Mouse (Mus musculus) limb, embryonic 14.5 days (tissue): ENCODE data around the gene Fgfr3. TPM values are rescaled to one million over a fixed set of nuclear protein-coding genes. Genes with fewer than 3 reads are reported as not detected.

ENCODE experiments used
- ATAC-seq: fragments of 200-750 bp; cut with Nextera tagmentation; 2 replicates; pipeline ENCODE4 v1.8.0; 2017; ENCODE audit warnings: low read depth, moderate number of reproducible peaks, moderate TSS enrichment; ENCODE audit not compliant: low FRiP score
- DNase-seq: peaks from one replicate; pipeline ENCODE4 v3.0.0-alpha.2; 2015; ENCODE audit warnings: low spot score
- H3K27ac ChIP-seq: fragments of 300-500 bp; sonication (generic); replicated peaks from 2 replicates; pipeline ENCODE4 v1.5.1; 2014; ENCODE audit warnings: low read depth, mild to moderate bottlenecking, low read length, moderate library complexity, mixed read lengths
- H3K27me3 ChIP-seq: fragments of 300-500 bp; sonication (generic); 2 replicates; pipeline ENCODE4 v1.6.1; 2014; ENCODE audit warnings: low read length, mixed read lengths; ENCODE audit not compliant: control insufficient read depth, insufficient read depth
- H3K36me3 ChIP-seq: fragments of 300-500 bp; sonication (generic); 2 replicates; pipeline ENCODE4 v1.6.1; 2014; ENCODE audit warnings: mild to moderate bottlenecking, low read length, moderate library complexity, mixed read lengths; ENCODE audit not compliant: control insufficient read depth, insufficient read depth
- H3K4me1 ChIP-seq: fragments of 300-500 bp; sonication (generic); 2 replicates; pipeline ENCODE4 v1.6.1; 2014; ENCODE audit warnings: antibody characterized with exemption, low read length, mixed read lengths; ENCODE audit not compliant: control insufficient read depth, insufficient read depth
- H3K4me2 ChIP-seq: fragments of 300-500 bp; sonication (generic); replicated peaks from 2 replicates; pipeline ENCODE4 v1.6.1; 2014; ENCODE audit warnings: low read depth, mild to moderate bottlenecking, low read length, moderate library complexity; ENCODE audit not compliant: severe bottlenecking
- H3K4me3 ChIP-seq: fragments of 300-500 bp; sonication (generic); replicated peaks from 2 replicates; pipeline ENCODE4 v1.5.1; 2014; ENCODE audit warnings: low read length
- H3K9ac ChIP-seq: fragments of 300-500 bp; sonication (generic); 2 replicates; pipeline ENCODE4 v1.6.1; 2014; ENCODE audit warnings: mild to moderate bottlenecking, low read depth, low read length, moderate library complexity; ENCODE audit not compliant: severe bottlenecking
- H3K9me3 ChIP-seq: fragments of 300-500 bp; sonication (generic); 2 replicates; pipeline ENCODE4 v1.6.1; 2016; ENCODE audit warnings: low read length; ENCODE audit not compliant: control insufficient read depth
- POLR2A ChIP-seq: fragments of 200-500 bp; IDR thresholded peaks from 2 replicates; pipeline ENCODE4 v1.8.0; 2012; ENCODE audit warnings: inconsistent platforms, mild to moderate bottlenecking, moderate library complexity, borderline replicate concordance; ENCODE audit not compliant: insufficient read depth, insufficient read length; ENCODE audit errors: extremely low read depth
- WGBS: fragments of 180-500 bp; shearing (Covaris S2); extraction: QIAGEN DNeasy Blood & Tissue Kit; methylation state at CpG from one replicate; pipeline ENCODE4 v1.1.7; 2014; 5-methylcytosine and 5-hydroxymethylcytosine counted together
- polyA plus RNA-seq, 2 experiments: library from polyadenylated mRNA; depleted of rRNA in 1 of 2; stranded (reverse) in 1 of 2; unstranded in 1 of 2; fragments of >200 nt; fragmentation: Nextera tagmentation in 1 of 2; extraction: Ambion mirVana in 1 of 2; gene quantifications; 2 replicates each; pipeline versions ENCODE4 v1.2.1 to v1.2.3; 2012 to 2014

Fgfr3 gene
- polyA plus RNA-seq, 2 experiments: 27.5 to 143 TPM

GRCm38 (mm10) chr5:33688278-33689220 lies 32.9 kb upstream of the Fgfr3 start:
- DNase-seq (no peak), ATAC-seq (no peak)
- no peak overlapping the region for H3K27ac ChIP-seq
- no peaks in the 10 kb centered on the region for H3K27me3 ChIP-seq
- no peak overlapping the region for H3K4me3 ChIP-seq
- H3K4me1 ChIP-seq: peaks cover 44% of the 10 kb centered on the region
- H3K36me3 ChIP-seq: no peaks in the 10 kb centered on the region
- no peak overlapping the region for H3K4me2 ChIP-seq
- TF ChIP-seq POLR2A: no peak
- peak overlapping the region; percentile 34; the same call in 1 of the 2 replicates for H3K9ac ChIP-seq
- H3K9me3 ChIP-seq: no peaks in the 10 kb centered on the region
- 68% methylated on average over 14 of the region's 14 CpGs for WGBS

DNA sequence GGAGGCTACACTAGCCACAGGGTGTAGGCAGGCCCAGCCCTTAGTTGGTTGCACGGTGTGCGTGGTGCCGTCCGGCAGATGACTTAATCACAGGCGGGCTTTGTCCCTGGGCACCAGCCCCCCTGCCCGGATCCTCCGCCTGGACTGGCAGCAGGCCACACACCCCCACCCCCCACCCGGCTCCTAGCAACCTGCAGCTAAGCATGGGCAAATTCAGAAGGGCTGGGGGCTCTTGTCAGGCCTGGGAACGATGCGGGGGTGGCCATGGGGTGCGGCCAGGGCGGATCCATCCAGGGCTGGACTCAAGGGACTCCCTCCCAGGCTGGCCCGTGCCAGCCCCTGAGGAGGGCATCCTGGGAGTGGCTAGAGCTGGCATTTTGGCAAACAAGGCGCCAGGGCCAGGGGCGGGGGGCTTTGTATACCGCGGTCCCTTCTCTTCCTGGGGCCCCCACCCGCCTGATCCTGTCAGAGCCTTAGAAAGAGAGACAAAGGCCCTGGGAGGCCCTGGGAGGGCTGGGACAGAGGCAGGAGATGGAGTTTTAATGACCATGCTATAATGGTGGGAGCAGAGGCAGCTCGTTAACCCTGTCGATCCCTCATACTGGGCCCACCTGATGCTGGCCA lies 32.1 kb upstream of the Fgfr3 start:
- Histone ChIP-seq H3K4me1 (peaks cover 48% of the 10 kb centered on the region), H3K4me2 (peak overlapping the region; percentile 10; the same call in 1 of the 2 replicates), H3K9me3 (no peaks in the 10 kb centered on the region), H3K36me3 (no peaks in the 10 kb centered on the region), H3K27me3 (no peaks in the 10 kb centered on the region), H3K9ac (peak overlapping the region; percentile 34; the same call in 1 of the 2 replicates), H3K27ac (no peak overlapping the region), H3K4me3 (no peak overlapping the region)
- TF ChIP-seq POLR2A: no peak
- no peak for DNase-seq
- 38% methylated on average over 16 of the region's 20 CpGs for WGBS
- ATAC-seq: no peak

- Histone ChIP-seq H3K27ac (no peak overlapping the region), H3K27me3 (no peaks in the 10 kb centered on the region), H3K4me1 (peaks cover 52% of the 10 kb centered on the region), H3K4me2 (0 out of 2 replicates have a peak overlapping the region, but pooled peaks have one; percentile 10), H3K9me3 (no peaks in the 10 kb centered on the region), H3K4me3 (no peak overlapping the region), H3K9ac (0 out of 2 replicates have a peak overlapping the region, but pooled peaks have one; percentile 34), H3K36me3 (no peaks in the 10 kb centered on the region)
- TF ChIP-seq POLR2A: no peak
- no peak for ATAC-seq
- WGBS: 81% methylated on average over 11 of the region's 11 CpGs
- DNase-seq: no peak
Measured at GRCm38 (mm10) chr5:33689852-33690645, 31.4 kb upstream of the Fgfr3 start.

GRCm38 (mm10) chr5:33692393-33692792 lies 29.1 kb upstream of the Fgfr3 start:
- DNase-seq: peak; percentile 77

More at GRCm38 (mm10) chr5:33692393-33692792, 29.1 kb upstream of the Fgfr3 start:
- peak overlapping the region; percentile 37 for H3K4me2 ChIP-seq
- peak overlapping the region; percentile 13 for H3K9ac ChIP-seq
- H3K9me3 ChIP-seq: no peaks in the 10 kb centered on the region
- H3K4me3 ChIP-seq: no peak overlapping the region
- WGBS: 1% methylated on average over 24 of the region's 24 CpGs
- peak overlapping the region; percentile 88 for H3K27ac ChIP-seq
- ATAC-seq: peak; percentile 81
- no peaks in the 10 kb centered on the region; the same call in 1 of the 2 replicates for H3K27me3 ChIP-seq
- no peak for TF ChIP-seq POLR2A
- H3K4me1 ChIP-seq: peaks cover 76% of the 10 kb centered on the region
- H3K36me3 ChIP-seq: no peaks in the 10 kb centered on the region
